Mouse (Mus musculus): Measurements from ENCODE around the gene Fbxo40. TPM values are rescaled to one million over a fixed set of nuclear protein-coding genes. Genes with fewer than 3 reads are reported as not detected.

Fbxo40 gene
- polyA plus RNA-seq, 1 experiment = 0.09 TPM

GRCm38 (mm10) chr16:36934841-36935620, 55.2 kb downstream of the Fbxo40 start, which contains the start of gene Hcls1:
Gene Hcls1, plus strand, starts transcription at chr16:36934983.
- H3K36me3 ChIP-seq (replicated peaks; ENCODE audit: low read length) = peaks cover 71% of the 10 kb centered on the region
- TF ChIP-seq GATA1 (IDR thresholded peaks at IDR 0.05; ENCODE audit: borderline replicate concordance, low read length) = no peak
- no peak for TF ChIP-seq FLI1 (IDR thresholded peaks at IDR 0.05; ENCODE audit: low read length)
- peaks cover 92% of the 10 kb centered on the region for H3K4me1 ChIP-seq
- no peaks in the 10 kb centered on the region for H3K9me3 ChIP-seq
- H3K27me3 ChIP-seq (replicated peaks) = no peaks in the 10 kb centered on the region
- peak within 1 kb of the TSS; percentile 92 for H3K4me3 ChIP-seq (replicated peaks)

GRCm38 (mm10) chr16:36934131-36934840, 56.0 kb downstream of the Fbxo40 start:
- Histone ChIP-seq H3K4me3 (replicated peaks) (peak overlapping the region; percentile 92), H3K27me3 (replicated peaks) (no peaks in the 10 kb centered on the region), H3K4me1 (peaks cover 88% of the 10 kb centered on the region), H3K36me3 (replicated peaks; ENCODE audit: low read length) (peaks cover 71% of the 10 kb centered on the region), H3K9me3 (no peaks in the 10 kb centered on the region)
- TF ChIP-seq FLI1 (IDR thresholded peaks at IDR 0.05; ENCODE audit: low read length) (no peak), GATA1 (IDR thresholded peaks at IDR 0.05; ENCODE audit: borderline replicate concordance, low read length) (no peak)

- Histone ChIP-seq H3K4me3 (replicated peaks) (no peak overlapping the region), H3K36me3 (replicated peaks; ENCODE audit: low read length) (peaks cover 71% of the 10 kb centered on the region), H3K9me3 (no peaks in the 10 kb centered on the region), H3K27me3 (replicated peaks) (no peaks in the 10 kb centered on the region), H3K4me1 (peaks cover 74% of the 10 kb centered on the region)
- TF ChIP-seq GATA1 (IDR thresholded peaks at IDR 0.05; ENCODE audit: borderline replicate concordance, low read length) = no peak
- TF ChIP-seq FLI1 (IDR thresholded peaks at IDR 0.05; ENCODE audit: low read length) = no peak
Observed at GRCm38 (mm10) chr16:36932546-36932945, 57.7 kb downstream of the Fbxo40 start.

GRCm38 (mm10) chr16:36931976-36932375, 58.3 kb downstream of the Fbxo40 start:
- Histone ChIP-seq H3K4me3 (replicated peaks) (no peak overlapping the region), H3K36me3 (replicated peaks; ENCODE audit: low read length) (peaks cover 71% of the 10 kb centered on the region), H3K4me1 (peaks cover 68% of the 10 kb centered on the region), H3K27me3 (replicated peaks) (no peaks in the 10 kb centered on the region), H3K9me3 (no peaks in the 10 kb centered on the region)
- TF ChIP-seq FLI1 (IDR thresholded peaks at IDR 0.05; ENCODE audit: low read length) = no peak
- no peak for TF ChIP-seq GATA1 (IDR thresholded peaks at IDR 0.05; ENCODE audit: borderline replicate concordance, low read length)

GRCm38 (mm10) chr16:36931381-36931780, 58.9 kb downstream of the Fbxo40 start:
- TF ChIP-seq FLI1 (IDR thresholded peaks at IDR 0.05; ENCODE audit: low read length) (no peak), GATA1 (IDR thresholded peaks at IDR 0.05; ENCODE audit: borderline replicate concordance, low read length) (no peak)
- Histone ChIP-seq H3K9me3 (no peaks in the 10 kb centered on the region), H3K36me3 (replicated peaks; ENCODE audit: low read length) (peaks cover 74% of the 10 kb centered on the region), H3K4me3 (replicated peaks) (no peak overlapping the region), H3K27me3 (replicated peaks) (no peaks in the 10 kb centered on the region), H3K4me1 (peaks cover 62% of the 10 kb centered on the region)

- peaks cover 83% of the 10 kb centered on the region for H3K36me3 ChIP-seq (replicated peaks; ENCODE audit: low read length)
- TF ChIP-seq GATA1 (IDR thresholded peaks at IDR 0.05; ENCODE audit: borderline replicate concordance, low read length) = no peak
- TF ChIP-seq FLI1 (IDR thresholded peaks at IDR 0.05; ENCODE audit: low read length) = no peak
- peak overlapping the region; percentile 74 for H3K4me3 ChIP-seq (replicated peaks)
- H3K27me3 ChIP-seq (replicated peaks) = no peaks in the 10 kb centered on the region
- H3K4me1 ChIP-seq = peaks cover 53% of the 10 kb centered on the region
- H3K9me3 ChIP-seq = no peaks in the 10 kb centered on the region
Observed at GRCm38 (mm10) chr16:36930231-36931136, 59.8 kb downstream of the Fbxo40 start.

- Histone ChIP-seq H3K36me3 (replicated peaks; ENCODE audit: low read length) (peaks cover 96% of the 10 kb centered on the region), H3K4me3 (replicated peaks) (no peak overlapping the region), H3K9me3 (no peaks in the 10 kb centered on the region), H3K4me1 (peaks cover 43% of the 10 kb centered on the region), H3K27me3 (replicated peaks) (no peaks in the 10 kb centered on the region)
- no peak for TF ChIP-seq GATA1 (IDR thresholded peaks at IDR 0.05; ENCODE audit: borderline replicate concordance, low read length)
- no peak for TF ChIP-seq FLI1 (IDR thresholded peaks at IDR 0.05; ENCODE audit: low read length)
Observed at GRCm38 (mm10) chr16:36929216-36929615, 61.1 kb downstream of the Fbxo40 start.

- Histone ChIP-seq H3K36me3 (replicated peaks; ENCODE audit: low read length) (peaks cover 99% of the 10 kb centered on the region), H3K4me1 (peaks cover 36% of the 10 kb centered on the region)
Observed at GRCm38 (mm10) chr16:36928106-36928500, 62.2 kb downstream of the Fbxo40 start.

GRCm38 (mm10) chr16:36927495-36928105, 62.7 kb downstream of the Fbxo40 start:
- no peak for TF ChIP-seq GATA1 (IDR thresholded peaks at IDR 0.05; ENCODE audit: borderline replicate concordance, low read length)
- TF ChIP-seq FLI1 (IDR thresholded peaks at IDR 0.05; ENCODE audit: low read length) = no peak
- peaks cover 35% of the 10 kb centered on the region for H3K4me1 ChIP-seq
- H3K27me3 ChIP-seq (replicated peaks) = no peaks in the 10 kb centered on the region
- no peak overlapping the region for H3K4me3 ChIP-seq (replicated peaks)
- H3K9me3 ChIP-seq = no peaks in the 10 kb centered on the region
- H3K36me3 ChIP-seq (replicated peaks; ENCODE audit: low read length) = peaks cover 99% of the 10 kb centered on the region

More at GRCm38 (mm10) chr16:36928106-36928500, 62.2 kb downstream of the Fbxo40 start:
- Histone ChIP-seq H3K4me3 (replicated peaks) (no peak overlapping the region), H3K27me3 (replicated peaks) (no peaks in the 10 kb centered on the region), H3K9me3 (no peaks in the 10 kb centered on the region)
- TF ChIP-seq GATA1 (IDR thresholded peaks at IDR 0.05; ENCODE audit: borderline replicate concordance, low read length) (no peak), FLI1 (IDR thresholded peaks at IDR 0.05; ENCODE audit: low read length) (no peak)

Data from megakaryocyte, embryonic 14.5 days (primary cell).